ENCODE assay signal across 11 mouse cellular contexts in the genomic region with DNA sequence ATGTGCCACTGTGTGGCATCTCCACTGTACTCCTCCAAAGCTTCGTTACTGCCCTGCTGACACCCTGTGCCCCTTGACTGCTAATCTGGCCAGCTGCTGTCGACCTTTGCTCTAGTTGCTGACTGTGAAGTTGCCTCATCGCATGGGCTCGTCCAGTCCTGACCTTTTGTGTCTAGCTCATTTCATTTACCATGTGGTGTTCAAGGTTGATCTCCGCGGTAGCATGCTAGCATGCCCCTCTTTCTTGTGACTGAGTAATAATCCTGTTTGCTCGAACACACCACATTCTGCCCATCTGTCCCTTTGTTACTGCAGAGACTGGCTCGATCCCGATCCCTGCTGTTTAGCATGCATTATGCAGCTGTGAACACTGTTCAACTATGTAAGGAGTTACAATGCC.
A peak's percentile ranks its signal among the peaks of the same experiment; 100 is the strongest.
DNase-seq lines count a peak whose midpoint lies in the region; ATAC-seq lines count a peak whose summit lies in the region.
"Had no signal": no experiment of that assay in that cellular context is flagged by ENCODE, and none has a peak within 500 bp of the region (broad histone marks: within the 10 kb centered on the region; RNA-seq: fewer than 3 reads in every experiment).

No protein-coding gene starts in this region.

- H3K36me3 ChIP-seq in kidney, embryonic 14.5 days (ENCODE audit: control insufficient read depth, insufficient read depth, low read length) = no peaks in the 10 kb centered on the region
- no peaks in the 10 kb centered on the region for H3K36me3 ChIP-seq in intestine, embryonic 15.5 days
- no peaks in the 10 kb centered on the region for H3K36me3 ChIP-seq in liver, embryonic 13.5 days
- H3K36me3 ChIP-seq: embryonic facial prominence, embryonic 13.5 days; limb, embryonic 13.5 days had no signal

- H3K9me3 ChIP-seq in kidney, embryonic 14.5 days (ENCODE audit: control insufficient read depth, low read length) = no peaks in the 10 kb centered on the region
- H3K9me3 ChIP-seq in intestine, embryonic 15.5 days = no peaks in the 10 kb centered on the region
- H3K9me3 ChIP-seq in liver, embryonic 13.5 days (replicated peaks) = no peaks in the 10 kb centered on the region
- H3K9me3 ChIP-seq: embryonic facial prominence, embryonic 13.5 days; limb, embryonic 13.5 days had no signal

- no peak overlapping the region for H3K4me2 ChIP-seq in kidney, embryonic 14.5 days (replicated peaks; ENCODE audit: low read depth, low read length)
- H3K4me2 ChIP-seq in intestine, embryonic 15.5 days (replicated peaks) = no peak overlapping the region
- no peak overlapping the region for H3K4me2 ChIP-seq in liver, embryonic 13.5 days
- H3K4me2 ChIP-seq: embryonic facial prominence, embryonic 13.5 days; limb, embryonic 13.5 days had no signal

- H3K27ac ChIP-seq in kidney, embryonic 14.5 days (ENCODE audit: low read depth, low read length) = no peak overlapping the region
- H3K27ac ChIP-seq in intestine, embryonic 15.5 days = no peak overlapping the region
- H3K27ac ChIP-seq in liver, embryonic 13.5 days = 0 out of 2 replicates have a peak overlapping the region, but pooled peaks have one; percentile 9
- H3K27ac ChIP-seq: embryonic facial prominence, embryonic 13.5 days; limb, embryonic 13.5 days had no signal

- ATAC-seq in kidney, embryonic 14.5 days (ENCODE audit: low FRiP score, low TSS enrichment) = no peak
- peak; percentile 78 for ATAC-seq in intestine, embryonic 15.5 days
- peak; percentile 71 for ATAC-seq in liver, embryonic 13.5 days (ENCODE audit: low read depth)

- 67% methylated on average over 9 of the region's 9 CpGs for WGBS in kidney, embryonic 14.5 days
- 64% methylated on average over 9 of the region's 9 CpGs for WGBS in intestine, embryonic 15.5 days
- WGBS in liver, embryonic 13.5 days (ENCODE audit: insufficient replicate concordance) = 66% methylated on average over 9 of the region's 9 CpGs

- no peak overlapping the region for H3K4me3 ChIP-seq in kidney, embryonic 14.5 days (ENCODE audit: low read length)
- H3K4me3 ChIP-seq in intestine, embryonic 15.5 days (replicated peaks) = no peak overlapping the region
- H3K4me3 ChIP-seq in liver, embryonic 13.5 days (replicated peaks) = no peak overlapping the region
- H3K4me3 ChIP-seq: embryonic facial prominence, embryonic 13.5 days; limb, embryonic 13.5 days had no signal

- intact Hi-C loops in left cerebral cortex, postnatal 25 days (cut with DNase I) = no loop called here
- intact Hi-C loops in gastrocnemius, postnatal 36 days (cut with DNase I) = no loop called here

- DNase-seq in kidney, adult 11 months = peak; percentile 73
- peak; percentile 87 for DNase-seq in adrenal gland, adult 2 months
- no peak for DNase-seq in liver, embryonic 13.5 days
- DNase-seq in left cerebral cortex, postnatal 25 days (ENCODE audit: low spot score in 2 of 2) = no peak
- no peak for DNase-seq in left cerebral cortex, adult 8-10 months (ENCODE audit: low spot score in 2 of 2)
- DNase-seq in gastrocnemius, postnatal 36 days = no peak
- DNase-seq: cerebellum, adult 11-12 months had no signal

- H3K9ac ChIP-seq in kidney, embryonic 14.5 days (ENCODE audit: low read depth, low read length) = no peak overlapping the region
- H3K9ac ChIP-seq in intestine, embryonic 15.5 days = no peak overlapping the region
- no peak overlapping the region for H3K9ac ChIP-seq in liver, embryonic 13.5 days
- H3K9ac ChIP-seq: embryonic facial prominence, embryonic 13.5 days; limb, embryonic 13.5 days had no signal

- H3K4me1 ChIP-seq in kidney, embryonic 14.5 days (ENCODE audit: control insufficient read depth, insufficient read depth, low read length) = peaks cover 12% of the 10 kb centered on the region; the same call in 1 of the 2 replicates
- 0 out of 2 replicates have a peak, but pooled peaks cover 5% of the 10 kb centered on the region for H3K4me1 ChIP-seq in intestine, embryonic 15.5 days (replicated peaks)
- peaks cover 12% of the 10 kb centered on the region for H3K4me1 ChIP-seq in liver, embryonic 13.5 days (replicated peaks)
- H3K4me1 ChIP-seq: embryonic facial prominence, embryonic 13.5 days had no signal

- no peaks in the 10 kb centered on the region for H3K27me3 ChIP-seq in kidney, embryonic 14.5 days (ENCODE audit: control insufficient read depth, insufficient read depth, low read length)
- H3K27me3 ChIP-seq in intestine, embryonic 15.5 days (replicated peaks) = no peaks in the 10 kb centered on the region
- H3K27me3 ChIP-seq in liver, embryonic 13.5 days = no peaks in the 10 kb centered on the region
- H3K27me3 ChIP-seq: embryonic facial prominence, embryonic 13.5 days; limb, embryonic 13.5 days had no signal

Comparison
In these comparisons a context has a peak if more than half of its experiments do, and no peak if none do; other contexts are left out.
1. DNase-seq: peak in kidney, adult 11 months (single experiment) and adrenal gland, adult 2 months (single experiment); none in liver, embryonic 13.5 days (single experiment), left cerebral cortex, postnatal 25 days (0 of 2), left cerebral cortex, adult 8-10 months (0 of 2) and gastrocnemius, postnatal 36 days (0 of 2).